Mouse (Mus musculus) cortical plate, adult 2 months (tissue): ENCODE measurements around the gene Adam8.

Experiments used
- CTCF ChIP-seq: fragments of 200-500 bp; IDR thresholded peaks from 2 replicates; pipeline ENCODE4 v1.5.1; 2011; ENCODE audit warnings: mild to moderate bottlenecking, control low read depth, low read length; ENCODE audit not compliant: insufficient read depth; ENCODE audit errors: extremely low read depth
- POLR2A ChIP-seq: fragments of 200-500 bp; IDR thresholded peaks from 2 replicates; pipeline ENCODE4 v1.6.1; 2011; ENCODE audit warnings: mild to moderate bottlenecking, low read length, control low read depth; ENCODE audit not compliant: insufficient read depth; ENCODE audit errors: extremely low read depth

DNA sequence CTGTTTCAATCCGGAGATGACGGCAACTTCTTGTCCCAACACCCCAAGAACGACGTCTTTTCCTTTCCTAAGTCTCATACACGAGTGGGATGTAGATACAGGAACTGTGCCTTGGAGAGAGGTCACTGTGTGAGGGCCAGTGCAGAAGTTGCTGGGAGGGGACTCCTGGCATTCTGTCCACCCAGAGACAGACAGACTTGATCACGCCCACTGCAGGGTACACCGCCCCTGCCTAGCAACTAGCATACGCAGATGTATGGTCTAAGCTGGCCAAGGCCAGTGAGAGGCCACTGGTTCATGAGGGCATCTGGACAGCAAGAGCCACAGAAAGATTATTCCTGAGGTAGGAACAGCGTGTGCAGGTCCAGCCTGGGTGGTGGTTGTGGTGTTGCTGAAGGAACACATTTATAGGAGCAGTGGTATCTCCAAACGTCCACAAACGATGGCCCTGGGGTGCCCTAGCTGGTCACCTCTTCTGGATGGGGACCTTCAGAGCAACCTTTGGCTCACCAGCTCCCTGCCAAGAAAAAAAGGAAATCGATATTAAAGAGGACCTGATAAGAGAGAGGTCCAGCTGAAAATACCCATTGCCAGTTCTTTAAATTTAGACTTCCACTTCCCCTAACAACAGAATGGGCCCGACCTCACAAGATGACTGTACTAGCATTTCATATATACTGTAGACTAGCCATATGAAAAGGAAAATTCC, 13.2 kb downstream of the Adam8 start:
- TF ChIP-seq POLR2A (no peak), CTCF (no peak)
